Mouse (Mus musculus): ENCODE data around the gene Tceanc. TPM values are rescaled to one million over a fixed set of nuclear protein-coding genes. Genes with fewer than 3 reads are reported as not detected.
"Not testable (repeated sequence)": the region's sequence is repeated elsewhere in the genome, so short reads cannot be mapped to it uniquely, and the experiment has no call there.

The Tceanc gene
- polyA plus RNA-seq, 1 experiment from 2014 or later = 3.2 TPM

DNA sequence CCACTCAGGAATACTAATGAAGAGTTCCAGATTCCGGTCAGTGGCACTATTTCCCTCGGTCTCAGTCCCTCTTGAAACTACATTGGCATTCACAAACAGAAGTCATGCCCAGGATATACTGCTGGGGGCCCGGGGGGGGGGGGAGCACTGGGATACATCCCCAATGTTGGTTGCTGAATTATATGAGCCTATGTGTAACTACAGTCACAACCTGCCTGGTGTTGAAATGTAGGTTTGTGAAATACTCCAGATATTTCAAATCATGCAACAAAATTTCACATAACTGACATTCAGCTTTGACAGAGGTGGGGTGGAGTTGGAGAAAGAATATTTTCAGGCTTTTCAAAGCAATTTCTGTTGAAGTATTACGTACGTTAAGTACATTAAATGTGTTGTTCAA lies 2.4 kb upstream of the Tceanc start:
- H3K9me3 ChIP-seq (replicated peaks) = no peaks in the 10 kb centered on the region
- H3K9ac ChIP-seq = no peak overlapping the region
- H3K4me2 ChIP-seq = no peak overlapping the region
- no peaks in the 10 kb centered on the region for H3K36me3 ChIP-seq (replicated peaks)
- H3K27me3 ChIP-seq = no peaks in the 10 kb centered on the region
- no peak overlapping the region for H3K27ac ChIP-seq (replicated peaks)
- H3K4me3 ChIP-seq (replicated peaks) = no peak overlapping the region
- H3K4me1 ChIP-seq (replicated peaks) = no peaks in the 10 kb centered on the region
- ATAC-seq (ENCODE audit: insufficient read depth) = no peak
- WGBS (ENCODE audit: insufficient replicate concordance) = 65% methylated on average over 5 of the region's 5 CpGs

GRCm38 (mm10) chrX:166516631-166517030 lies 1.7 kb downstream of the Tceanc start:
- H3K9me3 ChIP-seq (replicated peaks) = no peaks in the 10 kb centered on the region
- peaks cover 26% of the 10 kb centered on the region for H3K4me1 ChIP-seq (replicated peaks)
- H3K9ac ChIP-seq = no peak overlapping the region
- H3K27ac ChIP-seq (replicated peaks) = no peak overlapping the region
- no peak overlapping the region for H3K4me3 ChIP-seq (replicated peaks)
- 64% methylated on average over 1 of the region's 1 CpGs for WGBS (ENCODE audit: insufficient replicate concordance)
- no peak overlapping the region for H3K4me2 ChIP-seq
- no peak for ATAC-seq (ENCODE audit: insufficient read depth)
- no peaks in the 10 kb centered on the region for H3K36me3 ChIP-seq (replicated peaks)
- H3K27me3 ChIP-seq = no peaks in the 10 kb centered on the region

DNA sequence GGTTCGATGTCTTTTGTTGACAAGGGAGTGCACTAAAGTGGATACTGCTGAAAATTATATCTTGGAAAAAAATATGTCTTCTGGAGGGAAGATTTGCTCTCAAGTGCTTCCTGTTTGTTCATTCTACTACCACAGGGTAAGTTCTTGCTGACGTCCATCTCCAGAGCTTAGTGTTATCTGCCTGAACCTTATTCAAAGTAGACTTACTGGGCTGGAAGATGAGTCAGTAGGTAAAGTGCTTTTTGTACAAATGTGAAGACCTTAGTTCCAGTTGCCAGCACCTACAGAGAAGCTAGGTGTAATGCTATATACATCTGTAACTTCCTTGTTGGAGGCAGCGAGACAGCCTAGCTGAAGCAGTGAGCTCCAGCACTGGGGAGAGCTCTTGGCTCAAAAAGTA lies 2.4 kb downstream of the Tceanc start:
- ATAC-seq (ENCODE audit: insufficient read depth) = no peak
- Histone ChIP-seq H3K36me3 (replicated peaks) (no peaks in the 10 kb centered on the region), H3K4me1 (replicated peaks) (peaks cover 26% of the 10 kb centered on the region), H3K9me3 (replicated peaks) (no peaks in the 10 kb centered on the region), H3K4me2 (no peak overlapping the region), H3K27ac (replicated peaks) (no peak overlapping the region), H3K9ac (no peak overlapping the region), H3K27me3 (no peaks in the 10 kb centered on the region), H3K4me3 (replicated peaks) (no peak overlapping the region)
- WGBS (ENCODE audit: insufficient replicate concordance) = 48% methylated on average over 3 of the region's 3 CpGs

DNA sequence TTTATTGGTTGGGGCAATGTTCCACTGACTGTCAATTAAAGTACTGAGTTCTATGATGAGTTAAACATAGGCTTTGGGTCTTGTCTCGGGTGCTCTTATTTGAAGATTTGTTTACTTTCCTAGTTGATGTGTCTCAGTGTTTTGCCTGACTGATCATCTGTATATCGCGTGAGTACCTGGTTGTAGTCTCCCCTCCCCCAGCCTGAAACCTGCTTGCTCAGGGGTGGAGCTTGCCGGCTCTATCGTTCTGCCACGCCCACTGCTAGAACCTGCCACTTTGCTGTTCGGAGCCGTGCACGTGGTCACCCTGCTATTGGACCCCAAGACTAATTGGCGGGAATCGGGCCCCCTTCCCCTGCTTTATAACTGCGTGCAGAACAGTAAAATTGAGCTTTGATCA lies 4.3 kb downstream of the Tceanc start:
- 0 out of 2 replicates have a peak overlapping the region, but pooled peaks have one; percentile 15 for H3K4me3 ChIP-seq (replicated peaks)
- H3K9ac ChIP-seq; H3K27ac ChIP-seq (replicated peaks); H3K27me3 ChIP-seq; ATAC-seq (ENCODE audit: insufficient read depth); H3K36me3 ChIP-seq (replicated peaks); H3K9me3 ChIP-seq (replicated peaks): not testable (repeated sequence)
- peak overlapping the region; percentile 49 for H3K4me2 ChIP-seq
- 14% methylated on average over 12 of the region's 12 CpGs for WGBS (ENCODE audit: insufficient replicate concordance)
- peaks cover 26% of the 10 kb centered on the region for H3K4me1 ChIP-seq (replicated peaks)

GRCm38 (mm10) chrX:166512071-166512470 lies 6.3 kb downstream of the Tceanc start:
- Histone ChIP-seq H3K4me1 (replicated peaks) (peaks cover 26% of the 10 kb centered on the region), H3K27ac (replicated peaks) (peak overlapping the region; percentile 53; the same call in 1 of the 2 replicates), H3K4me3 (replicated peaks) (no peak overlapping the region), H3K9ac (no peak overlapping the region), H3K36me3 (replicated peaks) (no peaks in the 10 kb centered on the region), H3K4me2 (no peak overlapping the region), H3K9me3 (replicated peaks) (no peaks in the 10 kb centered on the region), H3K27me3 (no peaks in the 10 kb centered on the region)
- 48% methylated on average over 4 of the region's 4 CpGs for WGBS (ENCODE audit: insufficient replicate concordance)
- ATAC-seq (ENCODE audit: insufficient read depth) = no peak

DNA sequence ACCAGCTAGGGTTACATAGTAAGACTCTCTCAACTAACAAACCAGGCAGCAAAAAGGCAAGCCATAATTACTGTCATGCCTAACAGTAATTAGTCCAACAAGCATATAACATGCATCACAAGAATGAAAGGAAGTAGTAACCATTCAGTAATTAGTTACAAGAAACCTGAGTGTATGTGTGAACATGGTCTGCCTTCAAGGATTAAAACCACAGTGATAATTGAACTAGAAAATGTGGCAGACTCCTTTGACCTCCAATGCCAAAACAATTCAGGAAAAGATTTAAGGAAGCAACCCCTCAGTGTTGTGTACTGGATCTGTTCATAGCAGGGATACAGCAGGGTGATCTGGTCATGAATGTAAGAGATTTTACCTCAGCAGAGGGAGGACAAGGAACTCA lies 7.3 kb downstream of the Tceanc start:
- no peaks in the 10 kb centered on the region for H3K9me3 ChIP-seq (replicated peaks)
- no peak overlapping the region for H3K27ac ChIP-seq (replicated peaks)
- no peak overlapping the region for H3K9ac ChIP-seq
- H3K4me3 ChIP-seq (replicated peaks) = no peak overlapping the region; the same call in 1 of the 2 replicates
- ATAC-seq (ENCODE audit: insufficient read depth) = no peak
- peaks cover 26% of the 10 kb centered on the region for H3K4me1 ChIP-seq (replicated peaks)
- H3K27me3 ChIP-seq = no peaks in the 10 kb centered on the region
- H3K4me2 ChIP-seq = 0 out of 2 replicates have a peak overlapping the region, but pooled peaks have one; percentile 59
- no peaks in the 10 kb centered on the region for H3K36me3 ChIP-seq (replicated peaks)

GRCm38 (mm10) chrX:166509761-166510738 lies 8.3 kb downstream of the Tceanc start:
- peaks cover 26% of the 10 kb centered on the region for H3K4me1 ChIP-seq (replicated peaks)
- WGBS (ENCODE audit: insufficient replicate concordance) = 18% methylated on average over 62 of the region's 65 CpGs
- peak overlapping the region; percentile 73 for H3K4me3 ChIP-seq (replicated peaks)
- peak; percentile 96 for ATAC-seq (ENCODE audit: insufficient read depth)
- peak overlapping the region; percentile 90 for H3K27ac ChIP-seq (replicated peaks)
- peak overlapping the region; percentile 72 for H3K9ac ChIP-seq
- peak overlapping the region; percentile 64 for H3K4me2 ChIP-seq
- no peaks in the 10 kb centered on the region for H3K36me3 ChIP-seq (replicated peaks)
- no peaks in the 10 kb centered on the region for H3K27me3 ChIP-seq
- no peaks in the 10 kb centered on the region for H3K9me3 ChIP-seq (replicated peaks)

DNA sequence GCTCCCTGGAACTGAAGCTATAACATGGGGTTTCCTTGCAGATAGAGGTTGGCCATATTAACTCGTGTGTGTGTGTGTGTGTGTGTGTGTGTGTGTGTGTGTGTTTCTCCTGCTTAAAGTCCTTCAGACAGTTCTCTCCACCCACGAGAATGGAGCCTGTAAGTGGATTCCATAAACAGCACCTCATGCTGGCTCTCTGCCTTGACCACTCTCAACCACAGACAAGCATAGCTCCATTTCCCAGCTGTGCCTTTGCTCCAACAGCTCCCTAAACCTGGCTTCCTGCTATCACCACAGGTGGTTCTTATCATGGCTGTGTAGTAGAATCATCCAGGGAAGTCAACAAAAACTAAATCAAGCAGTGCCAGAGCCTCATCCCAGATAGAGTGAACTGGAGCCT lies 13.9 kb downstream of the Tceanc start:
- 70% methylated on average over 2 of the region's 2 CpGs for WGBS (ENCODE audit: insufficient replicate concordance)

DNA sequence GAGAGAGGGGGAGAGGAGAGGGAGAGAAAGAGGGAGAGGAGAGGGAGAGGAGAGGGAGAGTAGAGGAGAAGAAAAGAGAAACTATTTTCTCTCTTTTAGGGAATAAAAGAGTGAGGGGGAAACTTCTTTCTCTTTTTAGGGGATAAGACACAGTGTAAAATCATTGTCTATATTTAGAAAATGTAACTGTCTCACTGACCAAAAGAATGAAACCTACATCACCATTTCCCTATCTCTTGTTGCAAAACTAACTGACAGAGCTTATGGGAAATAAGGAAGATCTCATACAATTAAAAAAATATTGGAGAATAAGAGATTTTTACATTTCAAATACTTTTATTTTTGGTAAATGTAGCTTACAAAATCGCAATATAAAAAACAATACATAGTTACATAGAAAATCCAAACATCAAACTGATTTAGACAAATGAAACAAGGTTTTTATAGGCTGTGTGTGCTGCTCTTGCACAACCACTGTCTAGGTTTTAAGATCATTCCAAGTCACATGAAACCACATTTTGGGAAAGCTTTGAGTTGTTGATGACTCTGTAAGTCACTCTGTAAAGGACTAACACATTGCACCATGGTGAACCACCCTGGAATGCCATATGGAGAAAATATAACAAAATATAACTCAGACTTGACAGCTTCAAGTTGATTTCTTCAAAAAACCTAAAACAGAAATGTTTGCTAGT lies 18.7 kb downstream of the Tceanc start:
- no peak overlapping the region for H3K9ac ChIP-seq
- no peak for ATAC-seq (ENCODE audit: insufficient read depth)
- no peak overlapping the region for H3K4me3 ChIP-seq (replicated peaks)
- no peak overlapping the region for H3K4me2 ChIP-seq
- 47% methylated on average over 1 of the region's 1 CpGs for WGBS (ENCODE audit: insufficient replicate concordance)
- H3K9me3 ChIP-seq (replicated peaks) = no peaks in the 10 kb centered on the region
- no peaks in the 10 kb centered on the region for H3K36me3 ChIP-seq (replicated peaks)
- no peaks in the 10 kb centered on the region for H3K4me1 ChIP-seq (replicated peaks)
- no peak overlapping the region for H3K27ac ChIP-seq (replicated peaks)
- H3K27me3 ChIP-seq = no peaks in the 10 kb centered on the region

More for the DNA sequence above, 13.9 kb downstream of the Tceanc start:
- no peaks in the 10 kb centered on the region for H3K9me3 ChIP-seq (replicated peaks)
- no peaks in the 10 kb centered on the region; the same call in 1 of the 2 replicates for H3K4me1 ChIP-seq (replicated peaks)
- H3K36me3 ChIP-seq (replicated peaks) = no peaks in the 10 kb centered on the region
- ATAC-seq (ENCODE audit: insufficient read depth) = no peak
- no peak overlapping the region for H3K4me2 ChIP-seq
- H3K27ac ChIP-seq (replicated peaks) = no peak overlapping the region
- no peak overlapping the region for H3K4me3 ChIP-seq (replicated peaks)
- H3K9ac ChIP-seq = no peak overlapping the region
- no peaks in the 10 kb centered on the region for H3K27me3 ChIP-seq

- Histone ChIP-seq H3K4me2 (no peak overlapping the region), H3K36me3 (replicated peaks) (no peaks in the 10 kb centered on the region), H3K27me3 (no peaks in the 10 kb centered on the region), H3K27ac (replicated peaks) (no peak overlapping the region), H3K4me1 (replicated peaks) (no peaks in the 10 kb centered on the region), H3K9ac (no peak overlapping the region), H3K4me3 (replicated peaks) (no peak overlapping the region), H3K9me3 (replicated peaks) (no peaks in the 10 kb centered on the region)
- WGBS (ENCODE audit: insufficient replicate concordance) = 46% methylated on average over 4 of the region's 4 CpGs
- ATAC-seq (ENCODE audit: insufficient read depth) = no peak
Measured at GRCm38 (mm10) chrX:166497771-166498170, 20.6 kb downstream of the Tceanc start.

- WGBS (ENCODE audit: insufficient replicate concordance) = 65% methylated on average over 2 of the region's 2 CpGs
- Histone ChIP-seq H3K9me3 (replicated peaks) (no peaks in the 10 kb centered on the region), H3K4me2 (no peak overlapping the region), H3K36me3 (replicated peaks) (no peaks in the 10 kb centered on the region), H3K27me3 (no peaks in the 10 kb centered on the region), H3K9ac (no peak overlapping the region), H3K4me1 (replicated peaks) (no peaks in the 10 kb centered on the region), H3K27ac (replicated peaks) (no peak overlapping the region), H3K4me3 (replicated peaks) (no peak overlapping the region)
- ATAC-seq (ENCODE audit: insufficient read depth) = no peak
Measured at GRCm38 (mm10) chrX:166495052-166495451, 23.3 kb downstream of the Tceanc start.

All from liver, embryonic 15.5 days (tissue).